Mouse (Mus musculus) midbrain, embryonic 11.5 days (tissue): Measurements from ENCODE around the gene Mrpl37. TPM values are rescaled to one million over a fixed set of nuclear protein-coding genes. Genes with fewer than 3 reads are reported as not detected.
"Not testable (repeated sequence)": the region's sequence is repeated elsewhere in the genome, so short reads cannot be mapped to it uniquely, and the experiment has no call there.

Source experiments
- ATAC-seq: fragments of 200-750 bp; cut with Nextera tagmentation; 2 replicates; pipeline ENCODE4 v1.8.0; 2017; ENCODE audit warnings: moderate TSS enrichment, moderate library complexity; ENCODE audit not compliant: low FRiP score
- DNase-seq: peaks from one replicate; pipeline ENCODE4 v3.0.0; 2015; ENCODE audit warnings: low spot score; ENCODE audit errors: missing footprints
- H3K27ac ChIP-seq: fragments of 300-500 bp; sonication (generic); 2 replicates; pipeline ENCODE4 v1.5.1; 2014; ENCODE audit warnings: low read depth, low read length
- H3K27me3 ChIP-seq: fragments of 300-500 bp; sonication (generic); 2 replicates; pipeline ENCODE4 v1.6.1; 2014; ENCODE audit warnings: mild to moderate bottlenecking, low read length, moderate library complexity, mixed read lengths; ENCODE audit not compliant: control insufficient read depth, insufficient read depth
- H3K36me3 ChIP-seq: fragments of 300-500 bp; sonication (generic); 2 replicates; pipeline ENCODE4 v1.6.1; 2014; ENCODE audit warnings: mild to moderate bottlenecking, low read length, moderate library complexity, mixed read lengths; ENCODE audit not compliant: control insufficient read depth, insufficient read depth
- H3K4me1 ChIP-seq: fragments of 300-500 bp; sonication (generic); 2 replicates; pipeline ENCODE4 v1.6.1; 2014; ENCODE audit warnings: low read length; ENCODE audit not compliant: control insufficient read depth, insufficient read depth
- H3K4me2 ChIP-seq: fragments of 300-500 bp; sonication (generic); 2 replicates; pipeline ENCODE4 v1.6.1; 2014; ENCODE audit warnings: mild to moderate bottlenecking, moderate library complexity
- H3K4me3 ChIP-seq: fragments of 300-500 bp; sonication (generic); 2 replicates; pipeline ENCODE4 v1.5.1; 2014; ENCODE audit warnings: low read depth, low read length
- H3K9ac ChIP-seq: fragments of 300-500 bp; sonication (generic); 2 replicates; pipeline ENCODE4 v1.6.1; 2014; ENCODE audit warnings: low read length
- H3K9me3 ChIP-seq: fragments of 300-500 bp; sonication (generic); 2 replicates; pipeline ENCODE4 v1.6.1; 2016; ENCODE audit warnings: low read length; ENCODE audit not compliant: control insufficient read depth
- WGBS: fragments of 180-500 bp; shearing (Covaris S2); extraction: QIAGEN DNeasy Blood & Tissue Kit; methylation state at CpG from one replicate; pipeline ENCODE4 v1.1.7; 2014; 5-methylcytosine and 5-hydroxymethylcytosine counted together
- polyA plus RNA-seq: library from polyadenylated mRNA; unstranded; fragments of >200 nt; fragmentation: Nextera tagmentation; extraction: Ambion mirVana; gene quantifications from 2 replicates; pipeline ENCODE4 v1.2.1, GENCODE M21; 2014

Mrpl37 gene
- polyA plus RNA-seq = 106 and 112 TPM in 2 replicates

- no peak within 1 kb of the TSS for H3K27ac ChIP-seq
Measured at GRCm38 (mm10) chr4:107066252-107067124, at the start of gene Mrpl37, which contains the start of gene Cyb5rl. Mrpl37 (minus strand) TSS chr4:107066868. Cyb5rl (plus strand) TSS chr4:107066988.

GRCm38 (mm10) chr4:107114278-107114677 is 47.6 kb upstream of the Mrpl37 start:
- no peaks in the 10 kb centered on the region for H3K27me3 ChIP-seq
- no peak for DNase-seq
- no peak overlapping the region for H3K4me3 ChIP-seq
- H3K9me3 ChIP-seq = no peaks in the 10 kb centered on the region
- H3K36me3 ChIP-seq = no peaks in the 10 kb centered on the region
- no peak overlapping the region for H3K27ac ChIP-seq
- no peak for ATAC-seq
- no peak overlapping the region for H3K9ac ChIP-seq
- WGBS = 67% methylated on average over 8 of the region's 8 CpGs
- H3K4me2 ChIP-seq = no peak overlapping the region
- no peaks in the 10 kb centered on the region for H3K4me1 ChIP-seq

More at GRCm38 (mm10) chr4:107066252-107067124, at the start of gene Mrpl37, which contains the start of gene Cyb5rl:
- Histone ChIP-seq H3K4me3 (peak within 1 kb of the TSS; percentile 90), H3K4me2 (peak within 1 kb of the TSS; percentile 99), H3K27me3 (no peaks in the 10 kb centered on the region), H3K36me3 (peaks cover 8% of the 10 kb centered on the region), H3K9me3 (no peaks in the 10 kb centered on the region), H3K4me1 (peaks cover 12% of the 10 kb centered on the region), H3K9ac (peak within 1 kb of the TSS; percentile 87)
- DNase-seq (peak; percentile 99), ATAC-seq (peak; percentile 99)
- under 1% methylated on average over 60 of the region's 60 CpGs for WGBS

DNA sequence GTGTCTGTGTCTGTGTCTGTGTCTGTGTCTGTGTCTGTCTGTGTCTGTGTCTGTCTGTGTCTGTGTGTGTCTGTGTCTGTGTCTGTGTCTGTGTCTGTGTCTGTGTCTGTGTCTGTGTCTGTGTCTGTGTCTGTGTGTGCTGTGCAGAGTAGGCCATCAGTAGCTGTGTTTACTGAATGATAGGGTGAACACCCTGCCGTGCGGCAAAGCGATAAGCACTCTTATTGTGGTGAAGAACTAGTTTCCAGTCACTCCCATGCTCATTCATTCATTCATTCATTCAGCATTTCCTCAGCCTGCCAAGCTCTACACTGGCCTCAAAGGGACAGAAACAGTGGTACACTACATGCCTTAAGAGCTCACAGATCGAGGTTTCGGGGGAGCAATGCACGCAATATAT is 42.5 kb upstream of the Mrpl37 start:
- 93% methylated on average over 6 of the region's 6 CpGs for WGBS
- not testable (repeated sequence) for H3K9me3 ChIP-seq, H3K9ac ChIP-seq, H3K27ac ChIP-seq, H3K36me3 ChIP-seq, H3K4me1 ChIP-seq, H3K27me3 ChIP-seq, H3K4me3 ChIP-seq, H3K4me2 ChIP-seq, DNase-seq, ATAC-seq

- ATAC-seq (peak; percentile 44; the same call in 1 of the 2 replicates), DNase-seq (no peak)
- Histone ChIP-seq H3K9me3 (no peaks in the 10 kb centered on the region), H3K4me2 (no peak overlapping the region), H3K4me3 (no peak overlapping the region), H3K27me3 (no peaks in the 10 kb centered on the region), H3K4me1 (peaks cover 5% of the 10 kb centered on the region), H3K9ac (no peak overlapping the region), H3K36me3 (no peaks in the 10 kb centered on the region), H3K27ac (peak overlapping the region; percentile 35; the same call in 1 of the 2 replicates)
- 62% methylated on average over 13 of the region's 13 CpGs for WGBS
Measured at GRCm38 (mm10) chr4:107108291-107108731, 41.6 kb upstream of the Mrpl37 start.

DNA sequence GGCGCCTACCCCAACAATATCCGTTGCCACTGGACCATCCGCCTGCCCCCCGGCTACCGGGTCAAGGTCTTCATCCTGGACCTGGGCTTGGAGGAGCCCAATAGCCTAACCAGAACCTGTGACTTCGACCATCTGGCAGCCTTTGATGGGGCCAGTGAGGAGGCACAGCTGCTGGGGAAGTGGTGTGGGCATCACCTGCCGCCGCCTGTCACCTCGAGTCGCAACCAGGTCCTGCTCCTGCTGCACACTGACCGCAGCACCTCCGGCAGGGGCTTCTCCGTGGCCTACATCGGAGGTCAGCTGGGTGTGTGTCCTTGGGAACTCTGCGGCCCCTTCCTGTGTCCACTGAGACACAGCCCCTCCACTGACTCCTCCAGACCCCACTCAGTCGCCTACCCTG is 40.1 kb upstream of the Mrpl37 start:
- Histone ChIP-seq H3K4me1 (peaks cover 11% of the 10 kb centered on the region), H3K36me3 (no peaks in the 10 kb centered on the region), H3K4me2 (no peak overlapping the region), H3K27ac (no peak overlapping the region), H3K4me3 (no peak overlapping the region), H3K9ac (no peak overlapping the region), H3K27me3 (no peaks in the 10 kb centered on the region), H3K9me3 (no peaks in the 10 kb centered on the region)
- DNase-seq (no peak), ATAC-seq (no peak)
- WGBS = 94% methylated on average over 16 of the region's 16 CpGs

DNA sequence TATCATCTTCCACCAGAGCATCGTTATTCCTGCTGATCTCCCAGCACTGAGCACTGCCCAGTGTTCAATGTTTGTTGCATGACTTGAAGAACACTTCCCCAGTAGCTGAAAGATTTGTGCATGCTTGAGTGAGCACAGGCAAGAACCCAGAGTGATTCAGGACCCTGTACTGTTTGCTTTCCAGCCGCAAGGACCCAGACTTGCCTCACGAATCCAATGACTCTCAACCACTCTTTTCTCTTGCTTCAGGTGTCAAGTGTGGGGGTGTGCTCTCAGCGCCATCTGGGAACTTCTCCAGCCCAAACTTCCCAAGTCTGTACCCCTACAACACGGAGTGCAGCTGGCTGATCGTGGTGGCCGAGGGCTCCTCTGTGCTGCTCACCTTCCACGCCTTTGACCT is 35.6 kb upstream of the Mrpl37 start:
- no peak for ATAC-seq
- Histone ChIP-seq H3K9ac (no peak overlapping the region), H3K4me2 (no peak overlapping the region), H3K27ac (no peak overlapping the region), H3K9me3 (no peaks in the 10 kb centered on the region), H3K36me3 (no peaks in the 10 kb centered on the region), H3K4me1 (peaks cover 6% of the 10 kb centered on the region), H3K27me3 (no peaks in the 10 kb centered on the region), H3K4me3 (no peak overlapping the region)
- no peak for DNase-seq
- WGBS = 80% methylated on average over 8 of the region's 8 CpGs

DNA sequence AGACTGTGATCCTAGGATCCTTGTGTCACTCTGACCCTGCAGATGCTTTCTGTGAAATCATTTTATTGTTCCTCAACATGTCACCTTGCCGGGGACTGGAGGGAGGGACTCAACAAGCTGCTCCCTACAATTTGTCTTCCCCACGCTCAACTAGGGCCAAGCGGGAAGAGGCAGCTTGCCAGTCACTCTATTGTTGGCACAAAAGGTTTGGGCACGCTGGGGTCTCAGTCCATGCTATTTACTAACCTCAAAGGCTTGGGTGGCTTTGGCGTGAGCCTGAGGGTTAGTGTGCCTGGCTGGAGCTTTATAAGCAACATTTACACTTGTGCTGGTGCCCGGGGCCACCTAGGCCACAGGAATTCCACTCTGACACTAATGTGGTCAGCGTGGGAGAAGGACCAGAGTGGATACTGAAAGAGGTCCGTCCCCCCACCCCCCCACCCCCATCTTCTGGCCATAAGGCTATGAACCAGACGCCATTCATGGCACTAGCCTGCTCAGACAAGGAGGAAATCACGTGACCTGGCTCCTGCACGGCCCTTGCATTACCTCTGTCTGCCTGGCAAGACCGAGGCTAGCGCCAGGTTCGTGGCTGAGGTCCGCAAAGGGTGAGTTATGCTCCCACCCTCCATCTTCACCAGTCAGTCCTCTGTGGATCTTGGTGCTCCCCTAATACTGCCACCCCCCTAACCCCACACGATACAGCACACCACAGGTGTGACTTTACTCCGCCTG is 32.3 kb upstream of the Mrpl37 start:
- no peak overlapping the region for H3K9ac ChIP-seq
- DNase-seq (no peak), ATAC-seq (no peak)
- no peak overlapping the region for H3K4me2 ChIP-seq
- no peak overlapping the region for H3K4me3 ChIP-seq
- H3K36me3 ChIP-seq = no peaks in the 10 kb centered on the region
- H3K4me1 ChIP-seq = peaks cover 16% of the 10 kb centered on the region
- H3K27ac ChIP-seq = no peak overlapping the region
- H3K27me3 ChIP-seq = no peaks in the 10 kb centered on the region
- 85% methylated on average over 17 of the region's 17 CpGs for WGBS
- no peaks in the 10 kb centered on the region for H3K9me3 ChIP-seq

DNA sequence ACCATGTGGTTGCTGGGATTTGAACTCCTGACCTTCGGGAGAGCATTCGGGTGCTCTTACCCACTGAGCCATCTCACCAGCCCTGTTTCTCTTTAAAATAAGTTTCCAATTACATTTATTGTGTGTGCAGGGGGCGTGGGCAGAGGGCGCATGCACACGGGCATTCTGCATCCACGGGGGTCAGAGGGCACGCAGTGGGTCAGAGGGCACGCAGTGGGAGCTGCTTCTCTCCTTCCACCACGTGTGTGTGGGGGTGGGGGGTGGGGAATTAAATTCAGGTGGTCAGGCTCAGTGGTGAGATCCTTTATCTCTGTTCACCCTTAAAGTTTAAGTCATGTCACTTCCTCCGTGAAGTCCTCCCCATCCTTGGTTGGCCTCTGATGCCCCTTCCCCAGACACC is 31.7 kb upstream of the Mrpl37 start:
- Histone ChIP-seq H3K4me1 (peaks cover 17% of the 10 kb centered on the region), H3K4me2 (no peak overlapping the region), H3K36me3 (no peaks in the 10 kb centered on the region), H3K9ac (no peak overlapping the region), H3K9me3 (no peaks in the 10 kb centered on the region), H3K27me3 (no peaks in the 10 kb centered on the region), H3K27ac (no peak overlapping the region), H3K4me3 (no peak overlapping the region)
- ATAC-seq (no peak), DNase-seq (no peak)
- WGBS = 78% methylated on average over 10 of the region's 10 CpGs

GRCm38 (mm10) chr4:107097871-107098270 is 31.2 kb upstream of the Mrpl37 start:
- Histone ChIP-seq H3K27ac (no peak overlapping the region), H3K9me3 (no peaks in the 10 kb centered on the region), H3K9ac (no peak overlapping the region), H3K36me3 (no peaks in the 10 kb centered on the region), H3K4me1 (peaks cover 19% of the 10 kb centered on the region), H3K27me3 (no peaks in the 10 kb centered on the region), H3K4me3 (no peak overlapping the region), H3K4me2 (no peak overlapping the region)
- WGBS = 59% methylated on average over 15 of the region's 15 CpGs
- DNase-seq (no peak), ATAC-seq (no peak)
